Mouse (Mus musculus): ENCODE measurements around the gene Cgnl1.

Cgnl1 gene

DNA sequence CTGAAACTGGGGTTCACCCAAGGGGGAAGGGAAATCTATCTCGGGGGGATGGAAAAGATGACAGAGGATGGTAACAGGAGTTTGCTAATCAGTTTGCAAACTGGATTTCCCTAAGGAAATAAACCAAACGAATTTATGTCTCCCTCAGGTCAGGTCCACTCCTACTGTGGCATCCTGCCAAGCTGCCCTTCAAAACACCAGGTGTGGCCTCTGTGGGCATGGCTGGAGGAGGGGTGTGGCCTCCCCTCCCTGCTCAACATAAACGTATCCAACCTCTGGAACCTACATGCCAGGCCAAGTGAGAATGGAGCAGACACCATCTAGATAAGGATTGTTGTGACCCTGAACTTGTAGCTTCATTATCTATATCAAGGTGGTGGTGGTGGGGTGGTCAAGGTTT is 185.0 kb downstream of the Cgnl1 start:
- in situ Hi-C loops (cut with MboI, MseI), result no loop called here

DNA sequence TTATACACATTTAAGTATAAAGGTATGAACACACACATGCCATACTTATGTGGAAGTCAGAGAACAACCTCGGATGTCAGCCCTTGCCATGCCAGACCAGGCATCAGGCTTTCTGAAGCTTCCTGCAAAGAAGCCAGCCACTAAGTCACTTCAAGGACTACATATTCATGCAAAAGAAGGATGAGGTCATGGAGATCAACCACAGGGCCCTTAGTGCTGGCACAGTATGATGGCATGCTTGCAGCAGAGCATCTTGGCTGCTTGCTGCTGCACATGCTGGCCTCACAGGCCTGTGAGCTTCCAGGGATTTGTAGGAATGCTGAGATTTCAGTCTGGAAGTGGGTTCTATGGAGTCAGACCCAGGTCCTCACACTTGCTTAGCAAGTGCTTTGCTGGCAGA is 188.6 kb downstream of the Cgnl1 start:
- in situ Hi-C loops (cut with MboI, MseI), result no loop called here

GRCm38 (mm10) chr9:71578896-71579564 is 192.4 kb downstream of the Cgnl1 start:
- in situ Hi-C loops (cut with MboI, MseI), result no loop called here
